Mouse (Mus musculus): Measurements from ENCODE around the gene Ttc7. TPM values are rescaled to one million over a fixed set of nuclear protein-coding genes. Genes with fewer than 3 reads are reported as not detected.

Gene Ttc7
- polyA plus RNA-seq, 1 experiment from 2014 or later, result 3.8 TPM

DNA sequence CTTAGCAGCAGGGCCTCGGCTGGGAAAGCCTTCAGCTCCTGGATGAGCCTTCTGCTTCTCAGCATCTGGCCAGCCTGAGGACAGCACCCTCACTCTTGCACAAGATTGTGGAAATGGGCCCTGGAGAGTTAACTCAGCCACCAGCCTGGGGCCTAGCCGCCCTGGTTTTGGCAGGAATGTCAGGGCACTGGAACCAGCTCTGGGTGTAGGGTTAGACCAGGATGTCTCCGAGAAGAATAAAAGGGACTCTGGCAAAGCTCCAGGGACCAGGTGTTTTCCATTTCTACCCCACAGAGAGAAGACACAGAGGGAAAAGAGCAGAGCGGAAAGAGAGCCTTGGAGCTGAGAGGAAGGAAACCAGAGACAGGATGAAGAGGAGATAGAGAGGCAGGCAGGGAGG, 84.5 kb downstream of the Ttc7 start:
- H3K4me3 ChIP-seq (replicated peaks), result no peak overlapping the region
- H3K4me2 ChIP-seq, result no peak overlapping the region
- peaks cover 23% of the 10 kb centered on the region for H3K4me1 ChIP-seq
- no peak overlapping the region for H3K9ac ChIP-seq
- H3K36me3 ChIP-seq (replicated peaks), result no peaks in the 10 kb centered on the region
- no peaks in the 10 kb centered on the region for H3K9me3 ChIP-seq
- WGBS, result 45% methylated on average over 4 of the region's 4 CpGs
- ATAC-seq (ENCODE audit: low FRiP score), result no peak
- no peaks in the 10 kb centered on the region for H3K27me3 ChIP-seq
- no peak overlapping the region for H3K27ac ChIP-seq

DNA sequence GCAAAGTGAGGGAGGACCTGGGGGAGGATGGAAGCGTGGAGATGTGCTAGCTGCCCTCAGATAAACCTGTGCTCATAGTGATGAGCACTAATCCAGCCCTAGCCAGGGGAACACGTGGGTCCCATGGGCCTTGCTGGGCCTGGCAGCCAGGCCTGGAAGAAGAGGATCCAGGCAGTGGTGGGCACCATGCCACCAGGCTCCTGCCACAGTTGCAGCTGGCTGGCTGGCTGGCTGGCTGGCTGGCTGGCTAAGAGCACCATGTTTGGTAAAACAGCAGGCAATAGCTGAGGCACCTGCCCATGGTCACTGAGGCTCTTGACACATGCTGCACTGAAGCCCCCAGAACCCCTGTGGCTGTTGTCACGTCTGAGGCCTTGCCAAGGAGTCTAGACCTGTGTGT, 85.0 kb downstream of the Ttc7 start:
- Histone ChIP-seq H3K27ac (no peak overlapping the region), H3K9ac (no peak overlapping the region), H3K4me3 (replicated peaks) (no peak overlapping the region), H3K27me3 (no peaks in the 10 kb centered on the region), H3K36me3 (replicated peaks) (no peaks in the 10 kb centered on the region), H3K4me1 (peaks cover 26% of the 10 kb centered on the region), H3K4me2 (no peak overlapping the region), H3K9me3 (no peaks in the 10 kb centered on the region)
- ATAC-seq (ENCODE audit: low FRiP score), result no peak
- 73% methylated on average over 3 of the region's 3 CpGs for WGBS

DNA sequence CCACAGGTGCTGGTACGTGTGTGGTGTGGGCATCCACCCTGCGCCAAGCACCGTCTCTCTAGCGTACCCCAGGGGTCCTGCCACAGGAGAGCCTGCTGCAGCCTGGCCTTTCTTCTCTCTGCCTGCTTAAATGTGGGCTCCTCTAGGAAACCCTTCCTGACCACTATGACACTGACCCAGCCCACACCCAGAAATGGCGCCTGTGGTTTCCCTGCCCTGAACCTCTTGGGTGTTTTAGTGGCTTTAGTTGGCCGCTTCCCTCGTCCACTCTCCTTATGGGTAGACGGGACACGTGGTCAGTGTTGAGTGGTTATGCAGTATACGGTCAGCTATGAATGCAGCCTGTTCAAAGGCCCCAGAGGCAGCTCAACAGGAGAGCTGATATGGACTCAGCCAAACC, 85.8 kb downstream of the Ttc7 start:
- H3K27ac ChIP-seq, result no peak overlapping the region
- 92% methylated on average over 10 of the region's 10 CpGs for WGBS
- no peaks in the 10 kb centered on the region for H3K36me3 ChIP-seq (replicated peaks)
- no peaks in the 10 kb centered on the region for H3K27me3 ChIP-seq
- no peak overlapping the region for H3K4me3 ChIP-seq (replicated peaks)
- no peak overlapping the region for H3K4me2 ChIP-seq
- no peaks in the 10 kb centered on the region for H3K9me3 ChIP-seq
- H3K4me1 ChIP-seq, result peaks cover 26% of the 10 kb centered on the region
- ATAC-seq (ENCODE audit: low FRiP score), result no peak
- H3K9ac ChIP-seq, result no peak overlapping the region

DNA sequence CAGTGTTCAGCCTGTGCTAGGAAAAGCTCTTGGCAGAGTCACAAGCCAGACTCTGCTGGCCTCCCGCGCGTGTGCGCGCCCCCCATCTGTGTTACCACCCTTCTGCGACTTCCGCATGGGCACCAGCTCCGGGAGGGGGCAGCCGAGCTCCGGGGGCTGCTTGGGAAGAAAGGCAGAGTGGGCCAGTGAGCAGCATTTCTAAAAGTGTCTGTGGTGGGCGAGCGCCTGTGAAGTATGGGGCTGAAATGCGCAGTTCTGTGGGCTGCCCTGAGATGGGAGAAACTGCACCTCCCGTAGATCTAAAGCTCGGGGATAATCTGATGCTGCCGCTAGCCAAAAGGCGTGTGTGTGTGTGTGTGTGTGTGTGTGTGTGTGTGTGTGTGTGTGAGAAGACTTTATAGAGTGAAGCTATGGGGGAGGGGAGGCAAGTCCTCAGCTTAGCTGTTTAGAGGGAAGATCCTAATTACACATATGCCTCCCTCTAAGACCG, 86.6 kb downstream of the Ttc7 start:
- no peak overlapping the region for H3K4me2 ChIP-seq
- no peaks in the 10 kb centered on the region for H3K27me3 ChIP-seq
- no peak overlapping the region for H3K4me3 ChIP-seq (replicated peaks)
- 70% methylated on average over 18 of the region's 18 CpGs for WGBS
- ATAC-seq (ENCODE audit: low FRiP score), result peak; percentile 22; the same call in 1 of the 2 replicates
- no peak overlapping the region for H3K9ac ChIP-seq
- no peaks in the 10 kb centered on the region for H3K36me3 ChIP-seq (replicated peaks)
- H3K4me1 ChIP-seq, result peaks cover 26% of the 10 kb centered on the region
- no peaks in the 10 kb centered on the region for H3K9me3 ChIP-seq
- no peak overlapping the region for H3K27ac ChIP-seq

DNA sequence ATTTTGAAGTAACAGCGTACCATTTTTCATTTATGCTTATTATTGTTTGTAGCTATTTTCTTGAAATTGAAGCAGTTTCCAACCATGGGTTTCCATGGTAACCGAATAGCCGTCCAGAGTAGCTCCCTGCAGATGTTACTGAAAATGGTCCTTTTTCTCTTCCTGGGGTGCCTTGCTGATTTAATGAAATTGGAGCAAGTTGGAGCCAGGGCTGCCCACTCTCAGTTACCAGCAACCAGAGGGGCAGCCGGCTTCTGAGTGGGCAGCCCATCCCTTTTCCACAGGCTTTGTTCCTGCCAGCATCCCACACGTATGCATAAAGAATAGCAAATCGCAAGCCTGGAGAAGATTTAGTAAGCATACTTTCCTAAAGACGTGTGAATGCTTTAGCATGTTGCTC, 89.5 kb downstream of the Ttc7 start:
- no peak overlapping the region for H3K27ac ChIP-seq
- H3K4me1 ChIP-seq, result peaks cover 32% of the 10 kb centered on the region

DNA sequence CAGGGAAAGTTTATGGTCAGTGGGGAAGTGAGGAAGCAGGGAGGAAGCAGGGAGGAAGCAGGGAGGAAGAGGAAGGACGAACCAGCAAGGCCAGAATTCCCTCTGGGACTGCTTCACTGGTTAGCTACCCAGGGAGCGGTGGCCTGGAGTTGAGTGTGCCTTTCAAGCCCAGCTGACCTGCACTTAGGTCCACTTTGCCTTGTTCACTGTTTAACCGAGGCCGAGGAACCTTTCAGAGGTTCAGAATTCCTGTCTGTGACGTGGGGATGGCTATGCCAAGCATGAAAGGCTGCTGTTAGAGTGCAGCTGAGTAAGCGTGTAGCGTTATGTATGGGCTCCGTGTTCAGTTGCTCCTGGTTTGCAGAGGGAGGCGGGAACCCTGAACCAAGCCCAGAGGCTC, 90.6 kb downstream of the Ttc7 start:
- Histone ChIP-seq H3K27me3 (no peaks in the 10 kb centered on the region), H3K9me3 (no peaks in the 10 kb centered on the region), H3K4me2 (no peak overlapping the region), H3K4me3 (replicated peaks) (no peak overlapping the region), H3K4me1 (peaks cover 39% of the 10 kb centered on the region), H3K9ac (no peak overlapping the region), H3K27ac (no peak overlapping the region), H3K36me3 (replicated peaks) (no peaks in the 10 kb centered on the region)
- no peak for ATAC-seq (ENCODE audit: low FRiP score)
- 93% methylated on average over 9 of the region's 9 CpGs for WGBS

More for the DNA sequence above, 89.5 kb downstream of the Ttc7 start:
- Histone ChIP-seq H3K4me2 (no peak overlapping the region), H3K9ac (no peak overlapping the region), H3K4me3 (replicated peaks) (no peak overlapping the region), H3K36me3 (replicated peaks) (no peaks in the 10 kb centered on the region), H3K9me3 (no peaks in the 10 kb centered on the region), H3K27me3 (no peaks in the 10 kb centered on the region)
- ATAC-seq (ENCODE audit: low FRiP score), result no peak
- WGBS, result 64% methylated on average over 7 of the region's 7 CpGs

DNA sequence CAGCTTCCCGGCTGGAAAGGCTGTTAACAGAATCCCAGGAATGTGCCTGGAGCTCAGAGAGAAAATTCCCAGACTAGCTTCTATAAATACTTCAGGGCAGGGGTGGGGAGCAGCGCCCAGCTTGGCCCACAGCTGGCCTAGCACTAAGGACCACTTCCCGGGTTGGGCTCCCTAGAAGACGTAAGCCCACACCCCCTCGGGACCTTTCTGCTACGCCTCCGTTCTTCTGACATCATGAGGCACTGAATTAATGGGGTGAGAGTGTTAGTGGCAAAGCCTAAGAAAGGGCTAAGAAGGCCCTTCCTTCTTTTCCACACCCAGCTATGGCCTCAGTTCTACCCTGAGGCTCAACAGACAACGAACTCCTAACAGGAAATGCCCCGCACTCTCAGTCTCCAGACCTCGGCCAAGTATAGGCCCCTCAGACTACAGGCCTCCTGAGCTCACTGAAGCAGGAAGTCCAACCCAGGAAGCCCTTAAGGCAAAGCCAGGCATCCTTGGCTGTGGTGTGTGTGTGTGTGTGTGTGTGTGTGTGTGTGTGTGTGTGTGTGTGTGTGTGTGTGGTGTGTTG, 93.3 kb downstream of the Ttc7 start:
- H3K36me3 ChIP-seq (replicated peaks), result no peaks in the 10 kb centered on the region
- no peak for ATAC-seq (ENCODE audit: low FRiP score)
- WGBS, result 82% methylated on average over 10 of the region's 10 CpGs
- no peak overlapping the region for H3K9ac ChIP-seq
- no peaks in the 10 kb centered on the region for H3K27me3 ChIP-seq
- H3K4me2 ChIP-seq, result no peak overlapping the region
- H3K4me3 ChIP-seq (replicated peaks), result no peak overlapping the region
- peaks cover 44% of the 10 kb centered on the region for H3K4me1 ChIP-seq
- no peaks in the 10 kb centered on the region for H3K9me3 ChIP-seq
- no peak overlapping the region for H3K27ac ChIP-seq

DNA sequence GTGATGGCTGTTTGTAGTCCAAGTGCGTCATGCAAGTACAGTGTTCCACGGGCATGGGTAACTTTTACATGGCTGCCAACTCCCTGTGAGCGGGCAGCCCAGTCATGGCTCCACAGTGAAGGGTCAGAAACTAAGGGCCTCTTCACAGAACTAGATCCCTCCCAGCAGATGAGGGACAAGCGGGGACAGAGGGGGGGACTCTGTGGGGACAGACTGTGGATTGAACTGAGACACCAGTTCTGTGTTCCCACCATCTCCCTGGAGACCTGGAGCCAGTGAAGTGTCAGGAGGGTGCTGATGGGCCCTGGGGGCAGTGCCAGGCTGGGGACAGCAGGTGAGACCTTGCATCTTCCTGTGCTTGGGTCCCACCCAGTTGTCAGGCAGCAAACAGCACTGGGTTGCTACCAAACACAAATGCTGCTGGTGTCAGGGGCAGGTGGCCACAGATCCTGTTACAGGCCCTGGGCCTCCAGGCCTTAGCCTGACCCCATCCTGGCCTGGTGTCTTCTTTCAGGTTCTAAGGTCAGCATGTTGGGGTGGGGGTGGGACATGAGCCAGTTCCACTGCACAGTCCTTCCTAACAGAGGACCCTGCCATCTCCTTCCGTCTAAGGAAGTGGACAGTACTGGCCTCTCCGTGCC, 94.3 kb downstream of the Ttc7 start:
- H3K27ac ChIP-seq, result 0 out of 2 replicates have a peak overlapping the region, but pooled peaks have one; percentile 4
- no peaks in the 10 kb centered on the region for H3K36me3 ChIP-seq (replicated peaks)
- H3K9ac ChIP-seq, result no peak overlapping the region
- 93% methylated on average over 6 of the region's 6 CpGs for WGBS
- no peaks in the 10 kb centered on the region for H3K27me3 ChIP-seq
- no peaks in the 10 kb centered on the region for H3K9me3 ChIP-seq
- H3K4me3 ChIP-seq (replicated peaks), result no peak overlapping the region
- H3K4me1 ChIP-seq, result peaks cover 44% of the 10 kb centered on the region
- no peak for ATAC-seq (ENCODE audit: low FRiP score)
- no peak overlapping the region for H3K4me2 ChIP-seq

DNA sequence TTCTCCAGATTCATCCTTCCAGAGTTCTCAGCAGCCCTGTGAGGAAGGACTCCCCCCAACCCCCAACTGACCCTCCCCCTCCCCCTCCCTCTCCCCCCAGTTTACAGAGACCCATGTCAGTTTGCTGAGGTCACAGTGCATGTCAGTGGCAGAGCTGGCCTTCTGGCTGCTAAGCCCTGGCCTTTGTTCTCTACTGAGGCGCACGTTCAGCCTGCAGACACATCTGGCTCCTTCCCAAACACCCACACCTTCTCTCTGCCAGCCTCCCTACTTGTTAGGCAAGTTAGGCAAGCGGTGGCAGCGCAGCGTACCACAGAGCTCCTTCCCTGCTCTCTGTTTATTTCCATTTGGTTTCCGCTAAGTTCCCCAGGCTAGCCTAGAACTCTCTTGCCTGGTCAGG, 94.8 kb downstream of the Ttc7 start:
- Histone ChIP-seq H3K27me3 (no peaks in the 10 kb centered on the region), H3K9ac (no peak overlapping the region), H3K4me1 (peaks cover 39% of the 10 kb centered on the region), H3K27ac (0 out of 2 replicates have a peak overlapping the region, but pooled peaks have one; percentile 4), H3K9me3 (no peaks in the 10 kb centered on the region), H3K4me3 (replicated peaks) (no peak overlapping the region), H3K4me2 (no peak overlapping the region), H3K36me3 (replicated peaks) (no peaks in the 10 kb centered on the region)
- WGBS, result 61% methylated on average over 6 of the region's 6 CpGs
- ATAC-seq (ENCODE audit: low FRiP score), result no peak

DNA sequence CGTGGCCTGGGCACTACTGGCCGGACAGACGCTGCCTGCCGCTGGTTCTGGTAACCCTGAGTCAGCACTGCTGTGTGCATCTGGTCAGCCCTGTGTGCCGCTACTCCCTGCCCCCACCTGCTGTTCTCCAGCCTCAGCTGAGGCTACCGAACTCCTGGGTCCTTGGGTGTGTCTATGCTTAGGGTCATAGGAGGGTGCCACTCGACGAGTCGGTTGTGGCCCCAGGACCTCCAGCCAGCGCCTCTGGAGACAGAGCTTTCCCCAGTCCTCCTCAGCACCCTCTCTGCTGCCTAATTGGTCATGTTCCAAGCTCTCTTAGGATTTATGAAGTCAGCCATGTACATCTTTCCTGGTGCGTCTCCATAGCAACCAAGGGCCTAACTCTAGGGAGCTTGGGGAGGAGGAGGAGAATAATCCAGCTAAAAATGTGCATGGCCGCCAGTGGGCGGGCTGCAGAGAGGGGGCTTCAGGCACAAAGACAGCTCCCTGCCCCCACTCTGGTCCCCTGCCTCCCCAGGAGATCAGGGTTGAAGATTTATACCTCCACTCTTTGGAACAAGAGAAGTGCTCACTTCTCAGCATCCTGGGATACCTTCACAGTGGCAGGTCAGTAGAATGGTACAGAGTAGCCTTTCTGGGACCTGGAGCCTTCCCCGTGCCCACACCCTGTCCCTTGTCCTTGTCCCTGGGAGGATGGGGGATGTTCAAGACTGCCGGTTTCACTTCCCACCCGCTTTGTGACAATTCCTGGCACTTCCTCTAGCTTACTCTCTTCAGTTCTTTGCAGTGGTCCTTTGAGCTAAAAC, 95.9 kb downstream of the Ttc7 start:
- Histone ChIP-seq H3K36me3 (replicated peaks) (no peaks in the 10 kb centered on the region), H3K4me2 (peak overlapping the region; percentile 1; the same call in 1 of the 2 replicates), H3K27me3 (no peaks in the 10 kb centered on the region), H3K9me3 (no peaks in the 10 kb centered on the region), H3K27ac (peak overlapping the region; percentile 61), H3K4me1 (peaks cover 39% of the 10 kb centered on the region), H3K4me3 (replicated peaks) (no peak overlapping the region), H3K9ac (no peak overlapping the region)
- 54% methylated on average over 16 of the region's 16 CpGs for WGBS
- ATAC-seq (ENCODE audit: low FRiP score), result peak; percentile 52

DNA sequence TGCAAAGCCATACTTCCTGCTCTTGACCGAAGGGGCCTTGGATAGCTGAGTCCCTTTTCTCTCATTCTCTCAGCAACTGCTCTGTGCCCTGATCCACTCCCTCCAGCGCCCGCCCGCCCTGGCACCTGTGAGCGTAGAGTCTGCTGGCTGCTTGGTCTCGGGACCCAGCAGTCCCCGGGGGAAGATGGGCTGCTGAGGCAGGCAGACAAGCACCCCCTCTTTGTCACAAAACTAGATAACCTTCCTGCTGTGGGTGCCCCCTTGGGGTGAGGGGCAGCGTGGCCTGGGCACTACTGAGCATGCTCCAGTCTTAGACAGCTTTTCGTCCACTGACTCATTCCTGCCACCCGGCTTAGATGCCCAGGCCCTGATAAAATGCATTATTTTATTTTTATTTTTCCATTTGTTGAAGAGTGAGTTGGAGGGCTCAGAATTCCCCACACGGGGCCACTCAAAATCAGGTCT, 96.5 kb downstream of the Ttc7 start:
- Histone ChIP-seq H3K36me3 (replicated peaks) (no peaks in the 10 kb centered on the region), H3K9ac (no peak overlapping the region), H3K9me3 (no peaks in the 10 kb centered on the region), H3K27me3 (no peaks in the 10 kb centered on the region), H3K4me1 (peaks cover 39% of the 10 kb centered on the region), H3K4me2 (peak overlapping the region; percentile 1; the same call in 1 of the 2 replicates), H3K27ac (peak overlapping the region; percentile 61), H3K4me3 (replicated peaks) (no peak overlapping the region)
- 81% methylated on average over 11 of the region's 11 CpGs for WGBS
- ATAC-seq (ENCODE audit: low FRiP score), result no peak

DNA sequence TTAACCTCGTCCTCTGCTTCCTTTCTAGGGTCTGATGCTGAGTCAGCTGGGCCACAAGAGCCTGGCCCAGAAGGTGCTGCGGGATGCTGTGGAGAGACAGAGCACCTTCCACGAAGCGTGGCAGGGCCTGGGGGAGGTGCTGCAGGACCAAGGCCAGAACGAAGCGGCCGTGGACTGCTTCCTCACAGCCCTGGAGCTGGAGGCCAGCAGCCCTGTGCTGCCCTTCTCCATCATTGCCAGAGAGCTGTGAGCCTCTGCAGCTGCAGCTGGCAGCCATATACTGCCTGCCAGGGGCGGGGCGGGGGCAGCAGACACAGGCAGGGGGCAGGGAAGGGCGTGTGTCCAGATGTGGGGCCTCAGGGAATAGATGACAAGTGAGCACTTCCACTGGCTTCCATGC, 97.1 kb downstream of the Ttc7 start:
- Histone ChIP-seq H3K36me3 (replicated peaks) (no peaks in the 10 kb centered on the region), H3K9ac (peak overlapping the region; percentile 22; the same call in 1 of the 2 replicates), H3K4me2 (no peak overlapping the region), H3K27ac (0 out of 2 replicates have a peak overlapping the region, but pooled peaks have one; percentile 31), H3K27me3 (no peaks in the 10 kb centered on the region), H3K4me3 (replicated peaks) (no peak overlapping the region), H3K4me1 (peaks cover 39% of the 10 kb centered on the region), H3K9me3 (no peaks in the 10 kb centered on the region)
- WGBS, result 61% methylated on average over 7 of the region's 10 CpGs
- ATAC-seq (ENCODE audit: low FRiP score), result no peak

All from forebrain, embryonic 12.5 days (tissue).